Mouse (Mus musculus) embryonic facial prominence, embryonic 11.5 days (tissue): ENCODE measurements around the gene Tbc1d22b. TPM values are rescaled to one million over a fixed set of nuclear protein-coding genes. Genes with fewer than 3 reads are reported as not detected.

Experiments
- microRNA-seq: library from miRNA; unstranded; fragments of <30 nt; microRNA quantifications from one replicate; pipeline ENCODE4, GENCODE M21; 2016; ENCODE audit warnings: borderline number of aligned reads
- polyA plus RNA-seq: library from polyadenylated mRNA; unstranded; fragments of >200 nt; fragmentation: Nextera tagmentation; extraction: Ambion mirVana; gene quantifications from 2 replicates; pipeline ENCODE4 v1.2.1, GENCODE M21; 2014

The Tbc1d22b gene
- polyA plus RNA-seq, 1 experiment from 2014 or later = 16.7 TPM

Small RNA genes within 50 kb of the gene (microRNA-seq; reads per million reads assigned to microRNA genes)
- gene Mir7667 = not detected

Other genes with a start within 250 kb of the Tbc1d22b start
- 0.32 and 0.56 TPM in 2 replicates for gene Pi16, start 232.1 kb upstream of the Tbc1d22b start, polyA plus RNA-seq
- gene Mtch1, start 201.9 kb upstream of the Tbc1d22b start, polyA plus RNA-seq = 370 and 382 TPM in 2 replicates
- 7.0 and 8.6 TPM in 2 replicates for gene Fgd2, start 188.9 kb upstream of the Tbc1d22b start, polyA plus RNA-seq
- 17.6 and 19.2 TPM in 2 replicates for gene Pim1, start 59.0 kb upstream of the Tbc1d22b start, polyA plus RNA-seq
- gene Gm17657, start 147 bp upstream of the Tbc1d22b start, polyA plus RNA-seq = not detected in 2 replicates
- 0.36 TPM in 2 replicates for gene Tmem217, start 2.6 kb downstream of the Tbc1d22b start, polyA plus RNA-seq
- gene Rnf8, start 65.0 kb downstream of the Tbc1d22b start, polyA plus RNA-seq = 118 and 129 TPM in 2 replicates
- gene Gm28043, start 65.1 kb downstream of the Tbc1d22b start, polyA plus RNA-seq = 1.8 and 2.1 TPM in 2 replicates
- 120 and 132 TPM in 2 replicates for gene Cmtr1, start 110.8 kb downstream of the Tbc1d22b start, polyA plus RNA-seq
- 13.8 and 15.2 TPM in 2 replicates for gene Ccdc167, start 167.3 kb downstream of the Tbc1d22b start, polyA plus RNA-seq